Mouse (Mus musculus): ENCODE results near the gene Ndufv1.
"Not testable (repeated sequence)": the region's sequence is repeated elsewhere in the genome, so short reads cannot be mapped to it uniquely, and the experiment has no call there.

Ndufv1 gene

GRCm38 (mm10) chr19:4000119-4000900 is 12.3 kb downstream of the Ndufv1 start, which contains the start of the genes Nudt8 and Gm49405:
Gene Nudt8, plus strand, starts transcription at chr19:4000580.
Gene Gm49405, plus strand, starts transcription at chr19:4000626.
- DNase-seq: peak; percentile 98

- DNase-seq: no peak
Measured at GRCm38 (mm10) chr19:3999121-3999730, 13.4 kb downstream of the Ndufv1 start.

GRCm38 (mm10) chr19:3998335-3998734 is 14.3 kb downstream of the Ndufv1 start:
- DNase-seq: no peak

GRCm38 (mm10) chr19:3997231-3997630 is 15.4 kb downstream of the Ndufv1 start:
- DNase-seq: peak; percentile 21

GRCm38 (mm10) chr19:3996747-3997146 is 15.9 kb downstream of the Ndufv1 start:
- DNase-seq: no peak

DNA sequence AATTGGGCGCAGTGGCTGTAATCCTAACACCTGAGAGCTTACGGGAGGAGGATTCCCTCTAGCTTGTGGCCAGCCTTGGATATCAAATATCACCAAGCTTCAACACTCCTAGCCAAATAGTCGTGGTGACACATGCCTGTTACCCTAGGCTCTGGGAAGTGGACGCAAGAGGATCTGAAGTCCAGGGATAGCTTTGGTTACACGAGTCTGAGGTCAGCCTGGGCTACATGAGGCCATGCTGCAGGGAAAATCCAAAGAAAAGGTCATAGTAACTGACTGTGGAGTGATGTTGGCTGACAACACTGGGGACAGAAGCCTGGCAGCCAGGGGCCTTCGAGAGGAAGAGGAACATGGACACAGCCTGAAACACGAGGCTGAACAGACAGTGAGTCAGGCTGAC is 16.5 kb downstream of the Ndufv1 start:
- no peak for DNase-seq

- DNase-seq: no peak
Measured at GRCm38 (mm10) chr19:3995505-3995904, 17.1 kb downstream of the Ndufv1 start.

DNA sequence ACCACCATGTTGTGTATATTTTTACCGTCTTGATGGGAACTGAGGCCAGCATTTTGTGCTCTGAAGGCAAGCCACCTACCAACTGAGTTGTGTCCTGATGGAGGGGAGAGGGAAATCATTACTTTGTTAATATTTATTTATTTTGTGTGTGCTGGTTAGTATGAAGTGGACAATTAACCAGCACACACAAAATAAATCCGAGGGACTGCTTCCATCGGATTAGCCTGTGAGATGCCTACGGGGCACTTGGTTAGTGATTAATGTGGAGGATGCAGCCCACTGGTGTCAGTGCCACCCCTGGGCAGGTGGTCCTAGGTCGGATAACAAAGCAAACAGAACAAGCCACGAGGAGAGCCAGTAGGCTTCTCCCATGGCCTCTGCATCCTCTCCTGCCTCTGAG is 17.7 kb downstream of the Ndufv1 start:
- no peak for DNase-seq

DNA sequence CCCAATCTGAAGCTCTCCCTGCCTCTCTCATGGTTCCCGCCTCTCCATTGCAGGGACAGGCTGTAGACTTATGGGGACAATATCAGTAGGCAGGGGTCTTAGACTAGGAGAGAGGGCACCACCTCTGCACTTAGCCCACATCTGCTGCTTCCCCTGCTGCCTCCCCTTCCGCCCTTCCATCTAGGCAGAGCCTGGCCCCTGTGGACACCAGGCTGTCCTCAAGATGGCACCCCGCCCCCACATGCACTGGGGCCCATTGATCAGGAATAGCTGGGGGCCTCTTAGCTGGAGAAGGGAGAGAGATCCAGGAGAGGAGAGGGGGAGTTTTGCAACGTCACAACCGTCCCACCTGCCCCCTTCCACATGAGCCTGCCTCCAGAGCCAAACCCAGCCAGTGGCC is 20.2 kb downstream of the Ndufv1 start, which contains the start of gene Tbx10:
Tbx10 (plus strand) TSS at position 337 of the 400 bp plus-strand sequence.
- no peak for DNase-seq

- DNase-seq: no peak
Measured at GRCm38 (mm10) chr19:3991966-3992365, 20.6 kb downstream of the Ndufv1 start.

DNA sequence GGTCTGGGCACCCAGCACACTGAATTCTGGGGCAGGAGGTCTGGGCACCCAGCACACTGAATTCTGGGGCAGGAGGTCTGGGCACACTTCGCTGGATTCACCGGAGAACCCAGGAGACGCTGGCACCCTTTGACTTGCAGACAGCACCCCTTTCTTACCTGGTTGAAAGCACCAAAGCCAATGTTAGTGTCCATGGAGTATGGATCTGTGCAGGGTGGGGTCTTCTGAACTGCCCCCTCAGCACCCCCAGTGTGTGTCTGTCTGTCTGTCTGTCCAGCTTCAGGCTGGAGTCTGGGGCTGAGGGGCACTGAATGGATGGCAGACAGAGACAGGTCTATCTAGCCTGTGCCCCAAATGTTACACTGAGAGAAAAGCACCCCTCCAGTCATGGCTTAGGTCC is 21.0 kb downstream of the Ndufv1 start:
- no peak for DNase-seq

DNA sequence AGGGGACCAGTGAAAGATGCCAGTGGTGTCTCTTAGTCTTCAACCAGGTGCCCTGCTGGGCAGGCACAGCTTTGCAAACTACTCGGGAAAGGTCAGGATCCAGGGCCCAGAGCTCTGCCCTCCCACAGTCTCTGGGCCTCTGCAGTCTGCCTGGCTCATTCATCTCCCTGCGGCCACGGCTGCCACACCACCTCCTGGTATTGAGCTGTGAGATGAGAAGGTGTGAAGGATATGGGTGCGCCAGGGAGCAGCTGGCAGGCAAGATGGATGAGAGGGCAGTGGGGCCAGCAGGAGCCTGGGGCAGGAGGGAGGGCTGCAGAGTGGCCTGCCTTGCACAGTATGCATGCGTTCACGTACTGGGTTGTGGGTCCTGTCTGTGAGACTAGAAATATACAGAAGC is 21.8 kb downstream of the Ndufv1 start:
- DNase-seq: peak; percentile 27

GRCm38 (mm10) chr19:3988750-3989149 is 23.9 kb downstream of the Ndufv1 start:
- DNase-seq: no peak

DNA sequence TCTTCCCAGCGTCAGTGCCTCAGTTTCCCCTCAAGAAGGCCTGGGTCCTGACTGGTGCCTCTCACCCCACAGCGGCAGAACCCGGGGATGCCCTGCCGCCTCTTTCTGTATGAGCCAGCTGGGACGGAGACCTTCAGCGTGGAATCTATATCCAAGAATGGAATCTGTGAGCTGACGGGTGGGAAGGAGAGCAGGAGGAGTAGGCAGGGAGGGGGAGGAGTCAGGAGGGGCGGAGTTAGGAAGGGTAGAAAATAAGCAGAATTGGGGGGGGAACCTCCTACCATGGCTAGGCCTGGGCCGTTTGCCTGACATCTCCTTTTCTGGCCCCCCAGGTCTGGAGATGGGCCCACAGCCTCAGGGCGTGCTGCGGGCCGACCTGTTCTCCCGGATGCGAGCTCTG is 24.5 kb downstream of the Ndufv1 start:
- no peak for DNase-seq

DNA sequence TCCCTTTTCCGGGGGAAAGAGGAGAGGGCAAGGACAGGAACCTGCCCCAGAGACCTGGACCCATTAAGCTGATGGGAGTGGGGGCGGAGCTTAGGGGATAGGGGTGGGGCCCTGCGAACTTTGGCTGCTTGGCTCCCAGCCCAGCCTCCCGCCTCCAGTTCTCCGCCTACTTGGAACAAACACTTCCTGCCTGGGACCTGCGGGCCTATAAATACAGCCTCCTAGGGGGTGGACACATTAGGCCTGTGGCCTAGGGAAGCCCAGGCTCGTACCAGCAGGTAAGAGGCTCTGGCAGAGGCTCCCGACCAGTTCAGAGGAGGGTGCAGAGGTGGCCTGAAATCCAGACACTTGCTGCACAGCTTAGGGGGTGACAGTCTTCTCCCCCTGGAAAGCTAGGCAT is 26.3 kb downstream of the Ndufv1 start, which contains the start of gene Acy3:
Acy3 (plus strand) TSS at position 237 of the 400 bp plus-strand sequence.
- DNase-seq: peak; percentile 75

GRCm38 (mm10) chr19:3985261-3985681 is 27.3 kb downstream of the Ndufv1 start:
- peak; percentile 79 for DNase-seq

DNA sequence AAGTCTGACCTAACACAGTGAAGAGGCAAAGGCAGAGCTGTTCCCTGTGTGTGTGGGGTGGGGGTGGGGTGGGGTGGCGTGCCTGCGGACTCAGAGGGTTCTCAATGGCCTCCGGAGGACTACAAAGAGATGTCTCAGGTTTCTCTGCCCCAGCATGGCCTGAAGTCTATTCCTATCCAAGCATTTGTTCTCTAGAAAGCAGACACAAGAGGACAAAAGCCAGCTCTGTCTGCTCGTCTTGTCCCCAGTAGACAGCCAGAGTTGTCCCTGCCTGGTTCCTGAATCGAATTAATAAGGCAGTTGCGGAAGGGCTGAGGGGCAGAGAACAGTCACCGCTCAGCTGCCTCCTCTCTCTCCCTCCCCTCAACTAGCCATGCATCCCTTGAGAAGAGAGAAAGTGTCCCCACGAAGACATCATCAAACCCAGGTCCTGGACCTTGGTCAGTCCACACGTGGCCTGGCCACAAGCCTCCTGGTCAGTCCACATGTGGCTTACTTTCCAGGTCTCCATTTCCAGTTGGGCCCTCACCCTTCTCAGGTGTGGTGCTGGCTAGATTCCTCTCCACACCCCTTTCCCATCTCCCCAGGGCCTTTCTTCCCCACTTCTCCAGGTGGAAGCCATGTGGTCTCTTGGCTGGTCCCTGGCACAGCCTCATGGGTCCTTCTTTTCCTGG is 28.9 kb downstream of the Ndufv1 start:
- no peak for DNase-seq

DNA sequence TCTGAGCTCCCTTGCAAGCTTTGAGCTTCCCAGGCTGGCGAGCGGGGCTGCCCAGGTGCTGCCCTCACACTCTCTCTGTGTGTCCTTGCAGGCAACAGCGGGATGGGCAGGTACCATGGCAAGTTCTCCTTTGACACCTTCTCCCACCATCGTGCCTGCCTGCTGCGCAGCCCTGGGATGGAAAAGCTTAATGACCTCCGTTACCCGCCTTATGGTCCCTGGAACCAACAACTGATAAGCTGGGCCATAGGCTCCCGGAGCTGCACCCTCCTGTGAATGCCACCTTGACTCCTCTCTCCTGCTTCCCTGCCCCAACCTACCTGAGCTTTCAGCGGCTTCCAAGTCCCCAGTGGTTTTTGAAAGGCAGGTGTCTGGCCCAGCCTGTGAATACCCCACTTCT is 31.7 kb downstream of the Ndufv1 start:
- DNase-seq: no peak

DNA sequence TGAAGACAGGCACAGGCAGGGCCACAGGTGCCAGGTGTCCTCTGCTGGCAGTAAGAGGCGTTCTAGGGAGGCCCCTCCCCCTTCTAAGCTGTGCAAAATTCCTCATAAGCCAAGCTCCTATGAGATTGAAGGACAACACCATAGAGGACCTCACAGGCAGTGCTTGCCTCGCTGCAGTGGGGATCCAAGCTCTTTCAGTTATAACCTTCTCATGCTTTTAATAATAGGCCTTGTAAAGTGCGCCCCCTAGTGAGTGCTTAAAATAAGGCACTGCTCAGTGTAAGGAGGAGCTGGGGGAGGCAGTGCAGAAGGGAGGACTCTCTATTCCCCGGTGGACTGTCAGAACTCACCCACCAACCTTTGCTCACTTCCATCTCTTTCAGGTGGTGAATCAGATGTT is 32.3 kb downstream of the Ndufv1 start:
- DNase-seq: peak; percentile 93

DNA sequence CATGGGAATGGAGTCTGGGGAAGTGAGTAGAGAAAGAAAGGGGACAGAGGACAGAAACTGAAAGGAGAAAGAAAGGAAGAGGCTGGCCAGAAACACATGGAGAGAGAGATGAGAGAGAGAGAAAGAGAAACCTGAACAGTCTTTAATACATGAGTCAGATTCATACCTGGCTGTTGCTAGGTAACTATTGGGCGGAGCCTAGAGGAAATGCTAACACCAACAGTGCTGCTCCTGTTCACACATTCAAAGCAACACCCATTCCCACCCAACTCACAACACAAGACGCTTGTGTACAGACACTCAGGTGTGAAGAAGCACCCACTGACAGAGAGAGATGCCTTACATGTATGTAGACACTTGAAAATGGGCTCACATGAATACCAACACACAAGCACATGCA is 36.7 kb downstream of the Ndufv1 start:
- no peak for DNase-seq

GRCm38 (mm10) chr19:3974608-3975007 is 38.0 kb downstream of the Ndufv1 start:
- DNase-seq: not testable (repeated sequence)

DNA sequence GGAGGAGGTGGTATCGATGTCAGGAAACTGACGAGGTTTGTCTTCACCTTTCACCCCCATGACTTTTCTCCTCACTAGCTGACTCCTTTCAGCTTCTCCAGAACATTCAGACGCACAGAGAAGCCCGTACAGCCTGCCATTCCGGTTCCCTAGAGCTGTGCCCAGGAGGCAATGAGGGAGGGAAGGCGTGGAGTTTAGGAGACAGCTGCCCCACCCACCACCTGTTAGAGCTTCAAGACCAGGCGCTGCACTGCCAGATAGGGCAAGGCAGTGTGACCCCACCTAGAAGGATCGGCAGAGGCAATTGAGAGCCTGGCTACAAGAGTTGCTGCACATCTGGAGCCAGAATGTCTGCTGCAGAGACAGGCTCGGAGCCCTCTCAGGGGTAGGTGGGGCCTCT is 40.4 kb downstream of the Ndufv1 start, which contains the start of gene Aldh3b2:
Aldh3b2 (plus strand) TSS at position 100 of the 400 bp plus-strand sequence.
- no peak for DNase-seq

- no peak for DNase-seq
Measured at GRCm38 (mm10) chr19:3967258-3967657, 45.3 kb downstream of the Ndufv1 start.

All from retina, postnatal 1 day (tissue).